Mouse (Mus musculus): ENCODE results near the gene Cage1. TPM values are rescaled to one million over a fixed set of nuclear protein-coding genes. Genes with fewer than 3 reads are reported as not detected.

Cage1 gene
- polyA plus RNA-seq, 2 experiments: 0.15 to 0.25 TPM

DNA sequence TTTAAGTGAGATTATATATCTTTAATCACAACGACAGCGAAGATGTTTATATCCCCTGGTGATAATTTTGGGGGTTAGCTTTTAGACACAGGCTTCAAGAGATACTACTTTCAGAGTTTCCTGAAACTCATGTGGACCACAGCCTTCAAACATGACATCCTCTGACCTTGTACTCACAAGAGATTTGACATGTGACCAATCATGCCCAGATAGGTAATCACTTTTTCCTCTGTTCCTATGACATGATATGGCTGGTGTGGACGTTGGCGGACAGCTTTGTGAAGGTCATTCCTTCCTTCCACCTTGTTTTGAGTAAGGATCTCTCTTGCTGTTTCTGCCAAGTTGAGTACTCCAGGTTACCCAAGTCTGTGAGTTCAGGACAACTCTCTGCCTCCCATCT lies 8.5 kb downstream of the Cage1 start:
- H3K27me3 ChIP-seq (ENCODE audit: control insufficient read depth, insufficient read depth, low read length): no peaks in the 10 kb centered on the region
- no peaks in the 10 kb centered on the region for H3K9me3 ChIP-seq (ENCODE audit: control insufficient read depth, low read length)
- no peaks in the 10 kb centered on the region for H3K4me1 ChIP-seq (replicated peaks; ENCODE audit: control insufficient read depth in 2 of 2, insufficient read depth in 2 of 2, low read length in 1 of 2)
- H3K4me2 ChIP-seq (ENCODE audit: low read depth): no peak overlapping the region
- TF ChIP-seq CTCF (IDR thresholded peaks at IDR 0.05; ENCODE audit: low read depth): no peak
- TF ChIP-seq EP300 (IDR thresholded peaks at IDR 0.05; ENCODE audit: low read depth): no peak
- no peaks in the 10 kb centered on the region for H3K36me3 ChIP-seq (replicated peaks; ENCODE audit: control insufficient read depth, insufficient read depth, low read depth)
- ATAC-seq (ENCODE audit: insufficient read depth) (no peak), DNase-seq (ENCODE audit: low read depth in 3 of 3, low spot score in 3 of 3) (no peak)
- H3K4me3 ChIP-seq (ENCODE audit: insufficient read depth in 1 of 2, low read depth in 2 of 2, low read length in 2 of 2): no peak overlapping the region
- WGBS (ENCODE audit: insufficient replicate concordance): 50% methylated on average over 4 of the region's 4 CpGs
- no peak overlapping the region for H3K27ac ChIP-seq
- no peak overlapping the region for H3K9ac ChIP-seq (replicated peaks)

DNA sequence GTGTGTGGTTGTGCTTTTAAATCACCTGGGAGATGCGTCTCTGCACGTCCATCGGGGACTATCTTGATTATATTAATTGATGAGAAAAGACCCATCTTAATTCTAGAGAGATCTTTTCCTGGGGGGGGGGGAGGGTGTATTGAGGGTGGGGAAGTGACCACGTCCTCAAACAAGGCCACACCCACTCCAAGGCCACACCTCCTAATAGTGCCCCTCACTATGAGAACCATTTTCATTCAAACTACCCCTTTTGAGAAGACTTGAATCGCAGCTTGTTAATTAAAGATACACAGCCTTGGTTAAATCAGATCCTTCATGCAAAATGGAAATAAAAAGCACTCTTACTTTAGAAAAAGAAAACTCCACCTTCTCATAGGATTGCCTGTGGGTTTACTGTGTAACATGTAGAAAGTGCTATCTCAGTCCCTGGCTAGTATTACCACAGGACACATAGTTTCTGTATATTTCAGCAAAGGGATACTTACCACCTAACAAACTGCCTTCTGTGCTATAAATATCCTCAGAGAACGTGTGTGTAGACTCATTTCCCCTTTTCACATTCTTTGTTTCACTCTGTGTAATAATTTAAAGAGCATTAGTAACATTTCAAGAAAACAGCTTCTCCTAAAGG lies 9.1 kb downstream of the Cage1 start:
- Histone ChIP-seq H3K9me3 (ENCODE audit: control insufficient read depth, low read length) (no peaks in the 10 kb centered on the region), H3K4me2 (ENCODE audit: low read depth) (no peak overlapping the region), H3K4me3 (ENCODE audit: insufficient read depth in 1 of 2, low read depth in 2 of 2, low read length in 2 of 2) (no peak overlapping the region), H3K27ac (no peak overlapping the region), H3K27me3 (ENCODE audit: control insufficient read depth, insufficient read depth, low read length) (no peaks in the 10 kb centered on the region), H3K36me3 (replicated peaks; ENCODE audit: control insufficient read depth, insufficient read depth, low read depth) (no peaks in the 10 kb centered on the region), H3K9ac (replicated peaks) (no peak overlapping the region), H3K4me1 (replicated peaks; ENCODE audit: control insufficient read depth in 2 of 2, insufficient read depth in 2 of 2, low read length in 1 of 2) (no peaks in the 10 kb centered on the region)
- WGBS (ENCODE audit: insufficient replicate concordance): 51% methylated on average over 6 of the region's 6 CpGs
- no peak for DNase-seq (ENCODE audit: low read depth in 3 of 3, low spot score in 3 of 3)
- TF ChIP-seq CTCF (IDR thresholded peaks at IDR 0.05; ENCODE audit: low read depth) (no peak), EP300 (IDR thresholded peaks at IDR 0.05; ENCODE audit: low read depth) (no peak)
- ATAC-seq (ENCODE audit: insufficient read depth): no peak

DNA sequence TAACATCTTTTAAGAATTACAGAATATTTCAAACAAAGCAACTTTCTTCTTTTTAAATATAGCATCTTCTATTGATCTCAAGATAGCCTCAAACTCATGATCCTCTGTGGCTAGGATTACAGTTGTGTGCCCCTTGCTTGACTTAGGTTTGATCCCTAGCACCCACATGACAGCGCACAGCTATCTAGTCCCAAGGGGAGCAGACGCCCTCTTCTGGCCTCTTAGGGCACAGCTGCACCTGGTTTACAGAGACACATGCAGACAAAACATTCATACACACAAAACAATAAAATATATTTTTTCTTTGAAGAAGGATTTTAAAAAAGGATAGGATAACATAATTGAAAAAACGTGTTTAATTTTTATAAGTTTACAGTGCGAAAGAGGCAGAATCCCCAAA lies 11.0 kb downstream of the Cage1 start:
- no peak overlapping the region for H3K27ac ChIP-seq
- no peak overlapping the region for H3K4me2 ChIP-seq (ENCODE audit: low read depth)
- no peaks in the 10 kb centered on the region for H3K36me3 ChIP-seq (replicated peaks; ENCODE audit: control insufficient read depth, insufficient read depth, low read depth)
- no peak overlapping the region for H3K9ac ChIP-seq (replicated peaks)
- no peaks in the 10 kb centered on the region for H3K27me3 ChIP-seq (ENCODE audit: control insufficient read depth, insufficient read depth, low read length)
- no peaks in the 10 kb centered on the region for H3K4me1 ChIP-seq (replicated peaks; ENCODE audit: control insufficient read depth in 2 of 2, insufficient read depth in 2 of 2, low read length in 1 of 2)
- H3K4me3 ChIP-seq (ENCODE audit: insufficient read depth in 1 of 2, low read depth in 2 of 2, low read length in 2 of 2): no peak overlapping the region
- TF ChIP-seq EP300 (IDR thresholded peaks at IDR 0.05; ENCODE audit: low read depth): no peak
- TF ChIP-seq CTCF (IDR thresholded peaks at IDR 0.05; ENCODE audit: low read depth): peak; percentile 73
- 55% methylated on average over 4 of the region's 4 CpGs for WGBS (ENCODE audit: insufficient replicate concordance)
- no peak for DNase-seq (ENCODE audit: low read depth in 3 of 3, low spot score in 3 of 3)
- ATAC-seq (ENCODE audit: insufficient read depth): no peak
- no peaks in the 10 kb centered on the region for H3K9me3 ChIP-seq (ENCODE audit: control insufficient read depth, low read length)

DNA sequence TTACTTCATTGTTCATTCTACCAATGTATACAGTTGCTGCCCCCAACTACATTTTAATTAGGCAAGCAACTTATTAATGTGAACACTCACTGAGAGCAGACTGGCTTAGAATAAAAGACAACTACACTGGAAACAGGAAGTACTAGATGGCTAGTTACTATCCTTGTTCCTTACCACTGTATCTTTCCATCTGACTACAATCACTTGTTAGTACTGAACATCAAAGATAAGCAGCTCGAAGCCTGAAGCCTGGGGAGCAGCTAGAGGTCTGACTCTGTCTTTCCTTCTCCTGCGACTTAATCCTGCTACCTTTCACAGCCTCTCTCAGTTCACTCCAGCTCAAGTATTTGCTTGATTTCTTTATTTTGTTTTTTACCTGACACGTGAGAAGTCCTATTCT lies 18.1 kb downstream of the Cage1 start:
- H3K4me2 ChIP-seq (ENCODE audit: low read depth): no peak overlapping the region
- WGBS (ENCODE audit: insufficient replicate concordance): 40% methylated on average over 3 of the region's 3 CpGs
- H3K4me3 ChIP-seq (ENCODE audit: insufficient read depth in 1 of 2, low read depth in 2 of 2, low read length in 2 of 2): no peak overlapping the region
- no peak for TF ChIP-seq CTCF (IDR thresholded peaks at IDR 0.05; ENCODE audit: low read depth)
- no peak for TF ChIP-seq EP300 (IDR thresholded peaks at IDR 0.05; ENCODE audit: low read depth)
- H3K36me3 ChIP-seq (replicated peaks; ENCODE audit: control insufficient read depth, insufficient read depth, low read depth): no peaks in the 10 kb centered on the region
- DNase-seq (ENCODE audit: low read depth in 3 of 3, low spot score in 3 of 3) (no peak), ATAC-seq (ENCODE audit: insufficient read depth) (no peak)
- no peaks in the 10 kb centered on the region for H3K4me1 ChIP-seq (replicated peaks; ENCODE audit: control insufficient read depth in 2 of 2, insufficient read depth in 2 of 2, low read length in 1 of 2)
- no peak overlapping the region for H3K9ac ChIP-seq (replicated peaks)
- no peaks in the 10 kb centered on the region for H3K27me3 ChIP-seq (ENCODE audit: control insufficient read depth, insufficient read depth, low read length)
- H3K27ac ChIP-seq: no peak overlapping the region
- H3K9me3 ChIP-seq (ENCODE audit: control insufficient read depth, low read length): no peaks in the 10 kb centered on the region

DNA sequence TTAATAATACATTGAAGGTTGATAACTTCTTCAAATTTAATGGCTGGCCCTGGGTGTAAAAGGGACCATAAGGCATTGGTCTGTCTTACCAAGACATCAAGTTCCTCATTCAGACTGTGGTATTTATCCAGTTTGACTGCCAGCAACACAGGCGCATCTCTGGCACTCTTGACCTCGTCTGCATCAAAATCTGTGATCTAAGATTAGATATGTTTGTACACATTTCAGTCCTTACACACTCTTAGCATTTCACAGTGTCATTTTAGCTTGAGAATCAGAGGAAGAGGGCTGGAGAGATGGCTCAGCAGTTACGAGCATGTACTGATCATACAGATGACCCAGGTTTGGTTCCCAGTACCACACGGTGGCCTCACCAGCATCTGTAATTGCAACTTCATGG lies 21.3 kb downstream of the Cage1 start:
- Histone ChIP-seq H3K27me3 (ENCODE audit: control insufficient read depth, insufficient read depth, low read length) (no peaks in the 10 kb centered on the region), H3K27ac (no peak overlapping the region), H3K4me3 (ENCODE audit: insufficient read depth in 1 of 2, low read depth in 2 of 2, low read length in 2 of 2) (no peak overlapping the region), H3K4me1 (replicated peaks; ENCODE audit: control insufficient read depth in 2 of 2, insufficient read depth in 2 of 2, low read length in 1 of 2) (peaks cover under 1 to 2% of the 10 kb centered on the region in 2 experiments; a peak in 3 of 4 replicates), H3K9ac (replicated peaks) (no peak overlapping the region), H3K4me2 (ENCODE audit: low read depth) (no peak overlapping the region), H3K36me3 (replicated peaks; ENCODE audit: control insufficient read depth, insufficient read depth, low read depth) (no peaks in the 10 kb centered on the region), H3K9me3 (ENCODE audit: control insufficient read depth, low read length) (no peaks in the 10 kb centered on the region)
- WGBS (ENCODE audit: insufficient replicate concordance): 72% methylated on average over 4 of the region's 4 CpGs
- DNase-seq (ENCODE audit: low read depth in 3 of 3, low spot score in 3 of 3): no peak
- no peak for ATAC-seq (ENCODE audit: insufficient read depth)
- TF ChIP-seq CTCF (IDR thresholded peaks at IDR 0.05; ENCODE audit: low read depth): no peak
- TF ChIP-seq EP300 (IDR thresholded peaks at IDR 0.05; ENCODE audit: low read depth): no peak
